Comparison of ENCODE assay signal across 19 mouse cellular contexts in the genomic region with DNA sequence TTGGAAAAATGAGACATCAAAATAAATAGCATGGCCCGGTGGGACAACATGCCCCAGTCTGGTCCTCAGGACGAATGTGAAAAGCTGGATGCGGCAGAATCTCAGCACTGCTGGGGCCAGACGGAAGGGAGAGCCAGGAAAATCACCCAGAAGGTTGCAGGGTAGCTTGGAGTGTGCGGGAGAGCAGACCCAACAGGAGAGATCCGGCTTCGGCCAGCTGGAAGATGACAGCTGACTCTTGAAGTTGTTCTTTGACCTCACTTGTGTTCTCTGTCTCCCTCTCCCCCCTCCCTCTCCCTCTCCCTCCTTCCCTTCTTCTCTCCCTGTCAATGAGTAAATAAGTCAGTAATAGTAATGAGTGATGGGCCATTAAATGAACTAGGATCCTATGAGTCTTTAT. TPM values are rescaled to one million over a fixed set of nuclear protein-coding genes. Genes with fewer than 3 reads are reported as not detected.
A peak's percentile ranks its signal among the peaks of the same experiment; 100 is the strongest.
DNase-seq lines count a peak whose midpoint lies in the region; ATAC-seq lines count a peak whose summit lies in the region.
"Had no signal": no experiment of that assay in that cellular context is flagged by ENCODE, and none has a peak within 500 bp of the region (broad histone marks: within the 10 kb centered on the region; RNA-seq: fewer than 3 reads in every experiment).

No protein-coding gene starts in this region.

- H3K36me3 ChIP-seq in hindbrain, embryonic 13.5 days = no peaks in the 10 kb centered on the region
- H3K36me3 ChIP-seq: embryonic facial prominence, embryonic 15.5 days; limb, embryonic 13.5 days; liver, embryonic 13.5 days; midbrain, embryonic 12.5 days had no signal

- no peaks in the 10 kb centered on the region for H3K27me3 ChIP-seq in hindbrain, embryonic 13.5 days
- H3K27me3 ChIP-seq: embryonic facial prominence, embryonic 15.5 days; limb, embryonic 13.5 days; liver, embryonic 13.5 days; midbrain, embryonic 12.5 days had no signal

- no peak for ATAC-seq in hindbrain, embryonic 13.5 days (ENCODE audit: low FRiP score)
- ATAC-seq: forebrain, embryonic 16.5 days had no signal

- no peak overlapping the region for H3K4me3 ChIP-seq in hindbrain, embryonic 13.5 days
- H3K4me3 ChIP-seq: embryonic facial prominence, embryonic 15.5 days; limb, embryonic 13.5 days; liver, embryonic 13.5 days; midbrain, embryonic 12.5 days had no signal

- DNase-seq in kidney, adult 18-20 months = peak; percentile 81
- peak; percentile 85 to 89 for DNase-seq in kidney, adult 8-10 months
- DNase-seq in kidney, postnatal 25 days = peak; percentile 86 to 94
- DNase-seq in lung, postnatal 14 days = peak; percentile 33
- DNase-seq in layer of hippocampus, adult 8-10 months (ENCODE audit: low spot score in 2 of 2) = no peak
- no peak for DNase-seq in left cerebral cortex, adult 11 months (ENCODE audit: low spot score)
- DNase-seq: adrenal gland, postnatal 14 days; cerebellum, postnatal 25 days; embryo, embryonic 11 days; gastrocnemius, postnatal 36 days; heart, postnatal 10 days; liver, embryonic 13.5 days; thymus, postnatal 14 days had no signal

- WGBS in hindbrain, embryonic 13.5 days = 80% methylated on average over 7 of the region's 7 CpGs

- H3K4me2 ChIP-seq in hindbrain, embryonic 13.5 days = no peak overlapping the region
- H3K4me2 ChIP-seq: embryonic facial prominence, embryonic 15.5 days; limb, embryonic 13.5 days; liver, embryonic 13.5 days; midbrain, embryonic 12.5 days had no signal

- peaks cover 22% of the 10 kb centered on the region for H3K4me1 ChIP-seq in hindbrain, embryonic 13.5 days (replicated peaks)
- H3K4me1 ChIP-seq: embryonic facial prominence, embryonic 15.5 days; liver, embryonic 13.5 days had no signal

- H3K9ac ChIP-seq in hindbrain, embryonic 13.5 days = no peak overlapping the region
- H3K9ac ChIP-seq: embryonic facial prominence, embryonic 15.5 days; limb, embryonic 13.5 days; liver, embryonic 13.5 days; midbrain, embryonic 12.5 days had no signal

- no peaks in the 10 kb centered on the region for H3K9me3 ChIP-seq in hindbrain, embryonic 13.5 days
- H3K9me3 ChIP-seq: embryonic facial prominence, embryonic 15.5 days; limb, embryonic 13.5 days; liver, embryonic 13.5 days; midbrain, embryonic 12.5 days had no signal

- H3K27ac ChIP-seq in hindbrain, embryonic 13.5 days = no peak overlapping the region
- H3K27ac ChIP-seq: embryonic facial prominence, embryonic 15.5 days; limb, embryonic 13.5 days; liver, embryonic 13.5 days; midbrain, embryonic 12.5 days had no signal

RNA-seq across cellular contexts. Expression of a gene that starts 27.9 kb away (rescaled TPM):
- polyA plus RNA-seq in hindbrain, embryonic 13.5 days (2015; fragmentation: Nextera tagmentation; extraction: Ambion mirVana) = 24.2 and 27.7 TPM in 2 replicates
- 10 to 100 TPM; 52.1 to 71.5 (median 60.2) TPM for total RNA-seq in layer of hippocampus, adult 8-10 months (2022)
- total RNA-seq: monocyte, adult 5-6 weeks had no signal

Comparison
In these comparisons a context has a peak if more than half of its experiments do, and no peak if none do; other contexts are left out.
1. DNase-seq: peak in kidney, adult 18-20 months (single experiment), kidney, adult 8-10 months (2 of 2), kidney, postnatal 25 days (2 of 2) and lung, postnatal 14 days (single experiment); none in layer of hippocampus, adult 8-10 months (0 of 2) and left cerebral cortex, adult 11 months (single experiment).